Mouse (Mus musculus) CH12.LX (cell line): ENCODE measurements around the gene Gm4131. TPM values are rescaled to one million over a fixed set of nuclear protein-coding genes. Genes with fewer than 3 reads are reported as not detected.

Experiments used
- DNase-seq: peaks from one replicate; pipeline ENCODE4 v3.0.0-alpha.2; 2013; ENCODE audit errors: extremely low read depth
- H3K27ac ChIP-seq: 2 replicates; pipeline ENCODE4 v1.5.1; 2012; ENCODE audit warnings: low read depth, mild to moderate bottlenecking, control low read depth, moderate library complexity; ENCODE audit not compliant: insufficient read depth
- H3K27me3 ChIP-seq: replicated peaks from 2 replicates; pipeline ENCODE3; 2012; ENCODE audit warnings: inconsistent platforms
- H3K36me3 ChIP-seq, 2 experiments: replicated peaks in 1 of 2; 2 replicates each; pipeline versions ENCODE3 to v1.6.1; 2012; ENCODE audit warnings: inconsistent platforms in 1 of 2, low read length in 1 of 2, mild to moderate bottlenecking in 1 of 2, mixed read lengths in 1 of 2, moderate library complexity in 1 of 2; ENCODE audit not compliant: control insufficient read depth in 1 of 2, insufficient read depth in 1 of 2
- H3K4me1 ChIP-seq, 2 experiments: 2 replicates each; pipeline ENCODE4 v1.6.1; 2012; ENCODE audit warnings: inconsistent platforms in 1 of 2, moderate library complexity in 1 of 2; ENCODE audit not compliant: insufficient read depth in 2 of 2, control insufficient read depth in 1 of 2
- H3K4me2 ChIP-seq: 2 replicates; pipeline ENCODE4 v1.6.1; 2012; ENCODE audit warnings: low read depth, mild to moderate bottlenecking, control low read depth; ENCODE audit not compliant: poor library complexity, insufficient read depth, severe bottlenecking
- H3K4me3 ChIP-seq, 3 experiments: fragments of 150-350 bp in 1 of 3; sonication (generic) in 1 of 3; replicated peaks in 1 of 3; 2 replicates each; pipeline versions ENCODE3 to v1.5.1; 2011 to 2012; ENCODE audit warnings: low read depth in 2 of 3, low read length in 2 of 3, mild to moderate bottlenecking in 2 of 3, moderate library complexity in 2 of 3, control low read depth in 1 of 3, improper control_type of control experiment in 1 of 3, inconsistent platforms in 1 of 3, mixed read lengths in 1 of 3; ENCODE audit not compliant: poor library complexity in 1 of 3
- H3K79me2 ChIP-seq: replicated peaks from 2 replicates; pipeline ENCODE4 v1.6.1; 2012; ENCODE audit warnings: mild to moderate bottlenecking, moderate library complexity; ENCODE audit not compliant: control insufficient read depth, poor library complexity, insufficient read depth, severe bottlenecking; ENCODE audit errors: extremely low read depth
- H3K9ac ChIP-seq: 2 replicates; pipeline ENCODE4 v1.6.1; 2012; ENCODE audit warnings: low read depth, mild to moderate bottlenecking, control low read depth, moderate library complexity; ENCODE audit not compliant: insufficient read depth
- H3K9me3 ChIP-seq: replicated peaks from 2 replicates; pipeline ENCODE3; 2012; ENCODE audit warnings: low read length, inconsistent platforms, mixed read lengths
- CHD1 ChIP-seq: IDR thresholded peaks from 2 replicates; pipeline ENCODE4 v1.6.1; 2012; ENCODE audit warnings: low read depth, low read length, improper control_type of control experiment, inconsistent platforms
- CHD2 ChIP-seq: IDR thresholded peaks from 2 replicates; pipeline ENCODE4 v1.6.1; 2011; ENCODE audit warnings: low read length, improper control_type of control experiment
- CTCF ChIP-seq, 2 experiments: IDR thresholded peaks in 1 of 2; conservative IDR thresholded peaks in 1 of 2; 2 replicates each; pipeline ENCODE4 v1.5.1; 2011 to 2012; ENCODE audit warnings: low read depth in 2 of 2, low read length in 2 of 2, improper control_type of control experiment in 1 of 2, inconsistent platforms in 1 of 2, mild to moderate bottlenecking in 1 of 2, moderate library complexity in 1 of 2
- E2F4 ChIP-seq: IDR thresholded peaks from 2 replicates; pipeline ENCODE4 v1.6.1; 2011; ENCODE audit warnings: low read depth, low read length, improper control_type of control experiment; ENCODE audit not compliant: insufficient replicate concordance
- EP300 ChIP-seq: IDR thresholded peaks from 2 replicates; pipeline ENCODE4 v1.6.1; 2011; ENCODE audit warnings: low read length, improper control_type of control experiment
- HCFC1 ChIP-seq: IDR thresholded peaks from 2 replicates; pipeline ENCODE4 v1.6.1; 2012; ENCODE audit warnings: low read depth, mild to moderate bottlenecking, inconsistent platforms, low read length, improper control_type of control experiment
- IRF4 ChIP-seq: IDR thresholded peaks from 2 replicates; pipeline ENCODE4 v1.6.1; 2014; ENCODE audit warnings: low read depth, mild to moderate bottlenecking, inconsistent platforms, low read length, improper control_type of control experiment
- JUND ChIP-seq: conservative IDR thresholded peaks from 2 replicates; pipeline ENCODE4 v1.6.1; 2011; ENCODE audit warnings: low read depth, low read length, improper control_type of control experiment
- KAT2A ChIP-seq: IDR thresholded peaks from 2 replicates; pipeline ENCODE4 v1.6.1; 2012; ENCODE audit warnings: low read length, improper control_type of control experiment, inconsistent platforms; ENCODE audit not compliant: insufficient replicate concordance
- MEF2A ChIP-seq: IDR thresholded peaks from 2 replicates; pipeline ENCODE4 v1.6.1; 2014; ENCODE audit warnings: low read depth, mild to moderate bottlenecking, inconsistent platforms, low read length, improper control_type of control experiment, borderline replicate concordance
- MXI1 ChIP-seq: IDR thresholded peaks from 2 replicates; pipeline ENCODE4 v1.6.1; 2011; ENCODE audit warnings: mild to moderate bottlenecking, low read depth, low read length, improper control_type of control experiment
- NELFE ChIP-seq: IDR thresholded peaks from 2 replicates; pipeline ENCODE4 v1.6.1; 2011; ENCODE audit warnings: low read depth, low read length, improper control_type of control experiment
- NRF1 ChIP-seq: IDR thresholded peaks from 2 replicates; pipeline ENCODE4 v1.6.1; 2014; ENCODE audit warnings: low read depth, mild to moderate bottlenecking, inconsistent platforms, low read length, improper control_type of control experiment, moderate library complexity
- RAD21 ChIP-seq: IDR thresholded peaks from 2 replicates; pipeline ENCODE4 v1.6.1; 2011; ENCODE audit warnings: low read depth, mild to moderate bottlenecking, low read length, improper control_type of control experiment, moderate library complexity
- SIN3A ChIP-seq: IDR thresholded peaks from 2 replicates; pipeline ENCODE4 v1.6.1; 2012; ENCODE audit warnings: low read length, improper control_type of control experiment, inconsistent platforms
- SMC3 ChIP-seq: IDR thresholded peaks from 2 replicates; pipeline ENCODE4 v1.6.1; 2011; ENCODE audit warnings: low read depth, low read length, improper control_type of control experiment
- dilution Hi-C: fragments of 300-500 bp; cut with MboI; formaldehyde crosslinking; loops from 2 replicates; pipeline ENCODE4 v1.14.3; 2020; ENCODE audit warnings: low sequenced_read_pairs; ENCODE audit not compliant: extremely low pct_unique_long_range_greater_than_20kb, extremely low pct_ligation_motif_present
- in situ Hi-C: fragments of 300-500 bp; cut with MboI; formaldehyde crosslinking; loops from 3 replicates; pipeline ENCODE4 v1.14.3; 2019; ENCODE audit warnings: low sequenced_read_pairs, low pct_ligation_motif_present, low pct_unique_long_range_greater_than_20kb, mixed read lengths
- polyA plus RNA-seq: library from polyadenylated mRNA; unstranded; fragments of >175 nt; gene quantifications from 2 replicates; pipeline ENCODE4 v1.2.1, GENCODE M21; 2012; ENCODE audit warnings: low read depth; ENCODE audit not compliant: insufficient read length
- total RNA-seq, 2 experiments: library from RNA; depleted of rRNA; stranded (reverse); fragments of 300-350 nt in 1 of 2; fragments of >200 nt in 1 of 2; gene quantifications; 2 replicates each; pipeline ENCODE4 v1.2.3; 2012 to 2014

Gm4131 gene
- total and polyA plus RNA-seq, 3 experiments, result not detected

DNA sequence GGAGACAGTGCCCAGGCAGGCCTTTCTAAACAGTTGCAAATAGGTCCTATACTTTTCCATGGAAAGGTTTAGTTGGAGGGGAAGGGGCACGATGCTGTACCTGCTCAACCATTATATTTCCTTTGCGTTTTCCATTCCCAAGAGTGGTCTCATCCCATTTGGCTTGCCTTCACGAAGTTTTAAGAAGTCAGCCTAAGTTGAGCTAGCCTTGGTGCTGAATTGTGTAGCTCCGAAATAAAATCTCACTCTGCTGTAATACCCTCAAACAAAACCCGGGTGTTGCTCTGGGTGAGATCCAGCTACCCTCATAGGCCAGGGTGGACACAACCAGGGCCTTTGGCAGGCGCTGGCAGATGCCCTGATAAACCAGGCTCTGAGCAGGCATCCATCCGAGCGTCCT is 85.3 kb downstream of the Gm4131 start:
- Histone ChIP-seq H3K27me3 (no peaks in the 10 kb centered on the region), H3K4me2 (no peak overlapping the region), H3K4me1 (0 out of 4 replicates have a peak, but pooled peaks cover 0 to 8% of the 10 kb centered on the region in 2 experiments), H3K4me3 (no peak overlapping the region), H3K9me3 (no peaks in the 10 kb centered on the region), H3K27ac (no peak overlapping the region), H3K9ac (no peak overlapping the region), H3K36me3 (no peaks in the 10 kb centered on the region), H3K79me2 (no peaks in the 10 kb centered on the region)
- dilution Hi-C loops, result no loop called here
- in situ Hi-C loops, result no loop called here
- TF ChIP-seq CHD2 (no peak), JUND (no peak), SMC3 (no peak), KAT2A (no peak), EP300 (no peak), CHD1 (no peak), E2F4 (no peak), NRF1 (no peak), IRF4 (no peak), NELFE (no peak), MXI1 (no peak)
- DNase-seq, result no peak

GRCm38 (mm10) chr14:62479395-62479794 is 87.3 kb downstream of the Gm4131 start:
- no peaks in the 10 kb centered on the region for H3K9me3 ChIP-seq
- TF ChIP-seq SIN3A, result no peak
- no peak for TF ChIP-seq CHD2
- no peak for TF ChIP-seq MEF2A
- TF ChIP-seq, all 38 proteins: peak for 0
- Histone ChIP-seq H3K4me1 (0 out of 4 replicates have a peak, but pooled peaks cover 0 to 8% of the 10 kb centered on the region in 2 experiments), H3K27me3 (no peaks in the 10 kb centered on the region), H3K9ac (no peak overlapping the region), H3K79me2 (no peaks in the 10 kb centered on the region), H3K4me3 (no peak overlapping the region), H3K4me2 (no peak overlapping the region), H3K27ac (no peak overlapping the region), H3K36me3 (no peaks in the 10 kb centered on the region)
- in situ Hi-C loops (no loop called here), dilution Hi-C loops (no loop called here)
- no peak for DNase-seq

DNA sequence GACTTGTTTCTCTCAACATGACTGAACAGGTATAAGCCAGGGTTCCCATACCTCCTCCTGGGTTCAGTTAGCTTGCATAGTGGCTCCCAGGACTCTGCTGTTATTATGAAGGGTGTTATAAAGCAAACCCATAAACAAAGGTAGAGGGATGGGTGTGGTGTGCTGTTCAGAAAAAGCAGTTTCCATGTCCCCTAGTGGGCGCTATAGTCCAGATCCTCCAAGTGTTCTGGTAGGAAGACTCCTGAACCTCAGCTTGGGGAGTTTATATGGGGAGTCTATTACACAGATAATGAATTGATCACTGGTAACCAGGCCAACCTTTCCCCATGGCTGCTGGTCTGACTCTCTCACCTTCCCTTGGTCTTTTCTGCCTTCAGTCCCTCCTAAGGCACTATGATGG is 92.2 kb downstream of the Gm4131 start:
- Histone ChIP-seq H3K4me1 (peaks cover 0 to 14% of the 10 kb centered on the region in 2 experiments; a peak in 2 of 4 replicates), H3K27ac (no peak overlapping the region), H3K9ac (no peak overlapping the region), H3K4me2 (no peak overlapping the region), H3K4me3 (no peak overlapping the region), H3K79me2 (no peaks in the 10 kb centered on the region), H3K36me3 (no peaks in the 10 kb centered on the region), H3K9me3 (no peaks in the 10 kb centered on the region), H3K27me3 (no peaks in the 10 kb centered on the region)
- no peak for DNase-seq
- TF ChIP-seq CHD1 (no peak), CTCF (conservative IDR thresholded peaks at IDR 0.05 in 1 of 2, IDR thresholded peaks at IDR 0.05 in 1 of 2; ENCODE audit: low read depth in 2 of 2, low read length in 2 of 2) (peak; percentile 53), SMC3 (peak; percentile 13; the same call in 1 of the 2 replicates), RAD21 (peak; percentile 38), HCFC1 (no peak)
- dilution Hi-C loops (no loop called here), in situ Hi-C loops (loop anchor here (25.0 kb wide), 3 partner anchors 387 to 912 kb away; partner anchors contain the start of gene Spryd7)
